Mouse (Mus musculus): Measurements from ENCODE around the gene Mcu. TPM values are rescaled to one million over a fixed set of nuclear protein-coding genes. Genes with fewer than 3 reads are reported as not detected.

Mcu gene
- polyA plus RNA-seq, 1 experiment from 2014 or later = 19.5 TPM

GRCm38 (mm10) chr10:59426371-59426770, 190.1 kb downstream of the Mcu start:
- H3K4me1 ChIP-seq (ENCODE audit: control insufficient read depth, insufficient read depth, low read length) = no peaks in the 10 kb centered on the region
- WGBS = 91% methylated on average over 4 of the region's 4 CpGs
- H3K27me3 ChIP-seq (replicated peaks; ENCODE audit: control insufficient read depth, insufficient read depth, low read length) = no peaks in the 10 kb centered on the region
- ATAC-seq = no peak
- no peak overlapping the region for H3K27ac ChIP-seq (ENCODE audit: low read depth, low read length)
- H3K36me3 ChIP-seq (ENCODE audit: control insufficient read depth, insufficient read depth, low read length) = no peaks in the 10 kb centered on the region
- no peaks in the 10 kb centered on the region for H3K9me3 ChIP-seq (replicated peaks; ENCODE audit: control insufficient read depth, low read length)
- no peak overlapping the region for H3K4me3 ChIP-seq (ENCODE audit: low read depth, low read length)
- no peak overlapping the region for H3K9ac ChIP-seq (ENCODE audit: low read length)
- no peak for DNase-seq (ENCODE audit: low spot score)
- H3K4me2 ChIP-seq (ENCODE audit: low read length) = no peak overlapping the region

- no peak overlapping the region for H3K4me3 ChIP-seq (ENCODE audit: low read depth, low read length)
- no peaks in the 10 kb centered on the region for H3K36me3 ChIP-seq (ENCODE audit: control insufficient read depth, insufficient read depth, low read length)
- no peak for DNase-seq (ENCODE audit: low spot score)
- WGBS = 80% methylated on average over 7 of the region's 7 CpGs
- H3K27ac ChIP-seq (ENCODE audit: low read depth, low read length) = no peak overlapping the region
- ATAC-seq = no peak
- no peaks in the 10 kb centered on the region for H3K27me3 ChIP-seq (replicated peaks; ENCODE audit: control insufficient read depth, insufficient read depth, low read length)
- no peaks in the 10 kb centered on the region for H3K9me3 ChIP-seq (replicated peaks; ENCODE audit: control insufficient read depth, low read length)
- H3K4me2 ChIP-seq (ENCODE audit: low read length) = no peak overlapping the region
- no peaks in the 10 kb centered on the region for H3K4me1 ChIP-seq (ENCODE audit: control insufficient read depth, insufficient read depth, low read length)
- no peak overlapping the region for H3K9ac ChIP-seq (ENCODE audit: low read length)
Observed at GRCm38 (mm10) chr10:59425369-59425768, 191.1 kb downstream of the Mcu start.

- no peak for ATAC-seq
Observed at GRCm38 (mm10) chr10:59424453-59424852, 192.0 kb downstream of the Mcu start.

GRCm38 (mm10) chr10:59419516-59419915, 197.0 kb downstream of the Mcu start:
- DNase-seq (ENCODE audit: low spot score) (no peak), ATAC-seq (no peak)
- Histone ChIP-seq H3K9ac (ENCODE audit: low read length) (no peak overlapping the region), H3K4me2 (ENCODE audit: low read length) (no peak overlapping the region), H3K27ac (ENCODE audit: low read depth, low read length) (no peak overlapping the region), H3K9me3 (replicated peaks; ENCODE audit: control insufficient read depth, low read length) (no peaks in the 10 kb centered on the region), H3K36me3 (ENCODE audit: control insufficient read depth, insufficient read depth, low read length) (no peaks in the 10 kb centered on the region), H3K4me3 (ENCODE audit: low read depth, low read length) (no peak overlapping the region), H3K27me3 (replicated peaks; ENCODE audit: control insufficient read depth, insufficient read depth, low read length) (no peaks in the 10 kb centered on the region), H3K4me1 (ENCODE audit: control insufficient read depth, insufficient read depth, low read length) (no peaks in the 10 kb centered on the region)
- WGBS = 92% methylated on average over 4 of the region's 4 CpGs

More at GRCm38 (mm10) chr10:59424453-59424852, 192.0 kb downstream of the Mcu start:
- no peak overlapping the region for H3K9ac ChIP-seq (ENCODE audit: low read length)
- no peak overlapping the region for H3K4me2 ChIP-seq (ENCODE audit: low read length)
- H3K27ac ChIP-seq (ENCODE audit: low read depth, low read length) = no peak overlapping the region
- no peak for DNase-seq (ENCODE audit: low spot score)
- H3K4me1 ChIP-seq (ENCODE audit: control insufficient read depth, insufficient read depth, low read length) = no peaks in the 10 kb centered on the region
- no peaks in the 10 kb centered on the region for H3K36me3 ChIP-seq (ENCODE audit: control insufficient read depth, insufficient read depth, low read length)
- no peak overlapping the region for H3K4me3 ChIP-seq (ENCODE audit: low read depth, low read length)
- H3K27me3 ChIP-seq (replicated peaks; ENCODE audit: control insufficient read depth, insufficient read depth, low read length) = no peaks in the 10 kb centered on the region
- WGBS = 86% methylated on average over 3 of the region's 3 CpGs
- no peaks in the 10 kb centered on the region for H3K9me3 ChIP-seq (replicated peaks; ENCODE audit: control insufficient read depth, low read length)

GRCm38 (mm10) chr10:59416623-59417022, 199.9 kb downstream of the Mcu start:
- ATAC-seq (no peak), DNase-seq (ENCODE audit: low spot score) (no peak)
- no peak overlapping the region for H3K9ac ChIP-seq (ENCODE audit: low read length)
- H3K4me3 ChIP-seq (ENCODE audit: low read depth, low read length) = no peak overlapping the region
- H3K4me1 ChIP-seq (ENCODE audit: control insufficient read depth, insufficient read depth, low read length) = no peaks in the 10 kb centered on the region
- no peaks in the 10 kb centered on the region for H3K27me3 ChIP-seq (replicated peaks; ENCODE audit: control insufficient read depth, insufficient read depth, low read length)
- no peaks in the 10 kb centered on the region for H3K36me3 ChIP-seq (ENCODE audit: control insufficient read depth, insufficient read depth, low read length)
- 84% methylated on average over 3 of the region's 3 CpGs for WGBS
- no peaks in the 10 kb centered on the region for H3K9me3 ChIP-seq (replicated peaks; ENCODE audit: control insufficient read depth, low read length)
- H3K4me2 ChIP-seq (ENCODE audit: low read length) = no peak overlapping the region
- no peak overlapping the region for H3K27ac ChIP-seq (ENCODE audit: low read depth, low read length)

- no peak overlapping the region for H3K4me2 ChIP-seq (ENCODE audit: low read length)
- no peak overlapping the region for H3K27ac ChIP-seq (ENCODE audit: low read depth, low read length)
- no peak overlapping the region for H3K4me3 ChIP-seq (ENCODE audit: low read depth, low read length)
- H3K27me3 ChIP-seq (replicated peaks; ENCODE audit: control insufficient read depth, insufficient read depth, low read length) = no peaks in the 10 kb centered on the region
- H3K36me3 ChIP-seq (ENCODE audit: control insufficient read depth, insufficient read depth, low read length) = no peaks in the 10 kb centered on the region
- no peaks in the 10 kb centered on the region for H3K4me1 ChIP-seq (ENCODE audit: control insufficient read depth, insufficient read depth, low read length)
- DNase-seq (ENCODE audit: low spot score) (no peak), ATAC-seq (no peak)
- no peaks in the 10 kb centered on the region for H3K9me3 ChIP-seq (replicated peaks; ENCODE audit: control insufficient read depth, low read length)
- 95% methylated on average over 4 of the region's 4 CpGs for WGBS
- H3K9ac ChIP-seq (ENCODE audit: low read length) = no peak overlapping the region
Observed at GRCm38 (mm10) chr10:59413711-59414110, 202.8 kb downstream of the Mcu start.

- Histone ChIP-seq H3K4me3 (ENCODE audit: low read depth, low read length) (no peak overlapping the region), H3K36me3 (ENCODE audit: control insufficient read depth, insufficient read depth, low read length) (no peaks in the 10 kb centered on the region), H3K9me3 (replicated peaks; ENCODE audit: control insufficient read depth, low read length) (no peaks in the 10 kb centered on the region), H3K27me3 (replicated peaks; ENCODE audit: control insufficient read depth, insufficient read depth, low read length) (no peaks in the 10 kb centered on the region), H3K4me2 (ENCODE audit: low read length) (no peak overlapping the region), H3K9ac (ENCODE audit: low read length) (no peak overlapping the region), H3K27ac (ENCODE audit: low read depth, low read length) (no peak overlapping the region), H3K4me1 (ENCODE audit: control insufficient read depth, insufficient read depth, low read length) (no peaks in the 10 kb centered on the region)
- DNase-seq (ENCODE audit: low spot score) = no peak
- ATAC-seq = no peak
- WGBS = 84% methylated on average over 12 of the region's 12 CpGs
Observed at GRCm38 (mm10) chr10:59410264-59410663, 206.2 kb downstream of the Mcu start.

- DNase-seq (ENCODE audit: low spot score) = no peak
- Histone ChIP-seq H3K4me3 (ENCODE audit: low read depth, low read length) (no peak overlapping the region), H3K27me3 (replicated peaks; ENCODE audit: control insufficient read depth, insufficient read depth, low read length) (no peaks in the 10 kb centered on the region), H3K9me3 (replicated peaks; ENCODE audit: control insufficient read depth, low read length) (no peaks in the 10 kb centered on the region), H3K4me1 (ENCODE audit: control insufficient read depth, insufficient read depth, low read length) (no peaks in the 10 kb centered on the region), H3K36me3 (ENCODE audit: control insufficient read depth, insufficient read depth, low read length) (no peaks in the 10 kb centered on the region), H3K27ac (ENCODE audit: low read depth, low read length) (no peak overlapping the region), H3K9ac (ENCODE audit: low read length) (no peak overlapping the region), H3K4me2 (ENCODE audit: low read length) (no peak overlapping the region)
- no peak for ATAC-seq
- WGBS = 73% methylated on average over 6 of the region's 6 CpGs
Observed at GRCm38 (mm10) chr10:59408499-59408898, 208.0 kb downstream of the Mcu start.

GRCm38 (mm10) chr10:59403793-59404149, 212.7 kb downstream of the Mcu start:
- no peak overlapping the region for H3K4me3 ChIP-seq (ENCODE audit: low read depth, low read length)
- no peak overlapping the region for H3K27ac ChIP-seq (ENCODE audit: low read depth, low read length)
- no peaks in the 10 kb centered on the region for H3K36me3 ChIP-seq (ENCODE audit: control insufficient read depth, insufficient read depth, low read length)
- no peak overlapping the region for H3K4me2 ChIP-seq (ENCODE audit: low read length)
- 83% methylated on average over 10 of the region's 10 CpGs for WGBS
- no peaks in the 10 kb centered on the region for H3K9me3 ChIP-seq (replicated peaks; ENCODE audit: control insufficient read depth, low read length)
- ATAC-seq (no peak), DNase-seq (ENCODE audit: low spot score) (no peak)
- H3K27me3 ChIP-seq (replicated peaks; ENCODE audit: control insufficient read depth, insufficient read depth, low read length) = no peaks in the 10 kb centered on the region
- no peaks in the 10 kb centered on the region for H3K4me1 ChIP-seq (ENCODE audit: control insufficient read depth, insufficient read depth, low read length)
- no peak overlapping the region for H3K9ac ChIP-seq (ENCODE audit: low read length)

All from forebrain, embryonic 14.5 days (tissue).